Mouse (Mus musculus) kidney, adult 9 months (tissue): ENCODE data around the gene Hivep3.

ENCODE experiments used
- DNase-seq: peaks from one replicate; pipeline ENCODE4 v3.0.0; 2022

Gene Hivep3

GRCm38 (mm10) chr4:119733184-119733880, at the start of gene Hivep3:
Hivep3 (plus strand) TSS chr4:119733784.
- peak; percentile 100 for DNase-seq

GRCm38 (mm10) chr4:119685746-119686145, 47.8 kb upstream of the Hivep3 start:
- no peak for DNase-seq

- DNase-seq = no peak
Observed at GRCm38 (mm10) chr4:119698339-119698738, 35.2 kb upstream of the Hivep3 start.

GRCm38 (mm10) chr4:119701269-119701954, 32.2 kb upstream of the Hivep3 start:
- no peak for DNase-seq

- no peak for DNase-seq
Observed at GRCm38 (mm10) chr4:119703965-119704364, 29.6 kb upstream of the Hivep3 start.

- DNase-seq = no peak
Observed at GRCm38 (mm10) chr4:119707326-119707725, 26.3 kb upstream of the Hivep3 start.

GRCm38 (mm10) chr4:119707751-119708150, 25.8 kb upstream of the Hivep3 start:
- peak; percentile 6 for DNase-seq

- DNase-seq = no peak
Observed at GRCm38 (mm10) chr4:119710208-119710607, 23.4 kb upstream of the Hivep3 start.

- DNase-seq = no peak
Observed at GRCm38 (mm10) chr4:119717443-119717842, 16.1 kb upstream of the Hivep3 start.

GRCm38 (mm10) chr4:119721531-119721930, 12.1 kb upstream of the Hivep3 start:
- DNase-seq = no peak

GRCm38 (mm10) chr4:119726074-119726473, 7.5 kb upstream of the Hivep3 start:
- no peak for DNase-seq

- no peak for DNase-seq
Observed at GRCm38 (mm10) chr4:119727871-119728270, 5.7 kb upstream of the Hivep3 start.

- peak; percentile 33 for DNase-seq
Observed at GRCm38 (mm10) chr4:119733942-119734341, 358 bp downstream of the Hivep3 start.

GRCm38 (mm10) chr4:119734352-119734751, 768 bp downstream of the Hivep3 start:
- no peak for DNase-seq

GRCm38 (mm10) chr4:119738641-119739040, 5.1 kb downstream of the Hivep3 start:
- peak; percentile 35 for DNase-seq

- no peak for DNase-seq
Observed at GRCm38 (mm10) chr4:119739301-119740062, 5.9 kb downstream of the Hivep3 start.

- DNase-seq = no peak
Observed at GRCm38 (mm10) chr4:119748341-119748740, 14.8 kb downstream of the Hivep3 start.

- DNase-seq = no peak
Observed at GRCm38 (mm10) chr4:119750157-119750556, 16.6 kb downstream of the Hivep3 start.

GRCm38 (mm10) chr4:119750681-119751211, 17.2 kb downstream of the Hivep3 start:
- no peak for DNase-seq

GRCm38 (mm10) chr4:119751408-119752006, 17.9 kb downstream of the Hivep3 start:
- DNase-seq = peak; percentile 32

- no peak for DNase-seq
Observed at GRCm38 (mm10) chr4:119759574-119760233, 26.1 kb downstream of the Hivep3 start.

- DNase-seq = no peak
Observed at GRCm38 (mm10) chr4:119760820-119761219, 27.2 kb downstream of the Hivep3 start.
